Mouse (Mus musculus) layer of hippocampus, postnatal 10 days (tissue): ENCODE measurements around the gene Arfrp1. TPM values are rescaled to one million over a fixed set of nuclear protein-coding genes. Genes with fewer than 3 reads are reported as not detected.

Experiments
- DNase-seq, 2 experiments: peaks; one replicate each; pipeline ENCODE4 v3.0.0; 2021; ENCODE audit warnings: low spot score in 2 of 2
- long read RNA-seq: library from polyadenylated mRNA; stranded (forward); transcript quantifications from one replicate; pipeline ENCODE4 v2.0.0, GENCODE M21; 2023
- total RNA-seq, 2 experiments: library from RNA; stranded (reverse); gene quantifications; 2 replicates each; pipeline ENCODE4 v1.2.3; 2021

Arfrp1 gene
- total RNA-seq = 10 to 100 TPM; 35.4 to 40.8 TPM
- long read RNA-seq, transcript Arfrp1-203 (8 exons, 2,447 nt) = major isoform, 15 of 49 reads
- long read RNA-seq, transcript Arfrp1-212 (7 exons, 2,318 nt) = minor isoform, 5 of 49 reads
- long read RNA-seq, partial matches to known transcripts = 5 of 49 reads
- long read RNA-seq, other reads (novel, unspliced or antisense) = 19 of 49 reads

GRCm38 (mm10) chr2:181364860-181365596, at the start of gene Arfrp1, which contains the start of gene Zgpat:
Gene Arfrp1, minus strand, starts transcription at chr2:181365404.
Gene Zgpat, plus strand, starts transcription at chr2:181364928.
- peak; percentile 82 to 88 for DNase-seq

- DNase-seq = no peak
Measured at GRCm38 (mm10) chr2:181413141-181413540, 47.9 kb upstream of the Arfrp1 start.

- DNase-seq = peak; percentile 60 to 70
Measured at GRCm38 (mm10) chr2:181410760-181411473, 45.7 kb upstream of the Arfrp1 start.

GRCm38 (mm10) chr2:181409643-181410042, 44.4 kb upstream of the Arfrp1 start:
- DNase-seq = no peak

- no peak for DNase-seq
Measured at GRCm38 (mm10) chr2:181403722-181404121, 38.5 kb upstream of the Arfrp1 start.

GRCm38 (mm10) chr2:181401497-181401896, 36.3 kb upstream of the Arfrp1 start:
- no peak for DNase-seq

GRCm38 (mm10) chr2:181397207-181397761, 32.1 kb upstream of the Arfrp1 start:
- no peak for DNase-seq

- no peak for DNase-seq
Measured at GRCm38 (mm10) chr2:181394086-181394485, 28.9 kb upstream of the Arfrp1 start.

GRCm38 (mm10) chr2:181392600-181393213, 27.5 kb upstream of the Arfrp1 start:
- peak; percentile 92 for DNase-seq

GRCm38 (mm10) chr2:181391541-181391940, 26.3 kb upstream of the Arfrp1 start:
- DNase-seq = no peak

GRCm38 (mm10) chr2:181391022-181391421, 25.8 kb upstream of the Arfrp1 start:
- DNase-seq = no peak

- no peak for DNase-seq
Measured at GRCm38 (mm10) chr2:181390136-181390870, 25.1 kb upstream of the Arfrp1 start.

GRCm38 (mm10) chr2:181386663-181387210, 21.5 kb upstream of the Arfrp1 start:
- no peak for DNase-seq

GRCm38 (mm10) chr2:181385885-181386284, 20.7 kb upstream of the Arfrp1 start:
- DNase-seq = peak; percentile 47 to 56

- peak; percentile 64 to 70 for DNase-seq
Measured at GRCm38 (mm10) chr2:181384919-181385391, 19.8 kb upstream of the Arfrp1 start.

GRCm38 (mm10) chr2:181384463-181384862, 19.3 kb upstream of the Arfrp1 start:
- no peak for DNase-seq

- no peak for DNase-seq
Measured at GRCm38 (mm10) chr2:181381631-181382306, 16.6 kb upstream of the Arfrp1 start.

- no peak for DNase-seq
Measured at GRCm38 (mm10) chr2:181381107-181381506, 15.9 kb upstream of the Arfrp1 start.

GRCm38 (mm10) chr2:181380251-181380650, 15.0 kb upstream of the Arfrp1 start:
- DNase-seq = no peak

GRCm38 (mm10) chr2:181379778-181380177, 14.6 kb upstream of the Arfrp1 start, which contains the start of gene Lime1:
Gene Lime1, plus strand, starts transcription at chr2:181380078.
- DNase-seq = no peak
